ENCODE assay signal across 14 mouse cellular contexts in the genomic region with DNA sequence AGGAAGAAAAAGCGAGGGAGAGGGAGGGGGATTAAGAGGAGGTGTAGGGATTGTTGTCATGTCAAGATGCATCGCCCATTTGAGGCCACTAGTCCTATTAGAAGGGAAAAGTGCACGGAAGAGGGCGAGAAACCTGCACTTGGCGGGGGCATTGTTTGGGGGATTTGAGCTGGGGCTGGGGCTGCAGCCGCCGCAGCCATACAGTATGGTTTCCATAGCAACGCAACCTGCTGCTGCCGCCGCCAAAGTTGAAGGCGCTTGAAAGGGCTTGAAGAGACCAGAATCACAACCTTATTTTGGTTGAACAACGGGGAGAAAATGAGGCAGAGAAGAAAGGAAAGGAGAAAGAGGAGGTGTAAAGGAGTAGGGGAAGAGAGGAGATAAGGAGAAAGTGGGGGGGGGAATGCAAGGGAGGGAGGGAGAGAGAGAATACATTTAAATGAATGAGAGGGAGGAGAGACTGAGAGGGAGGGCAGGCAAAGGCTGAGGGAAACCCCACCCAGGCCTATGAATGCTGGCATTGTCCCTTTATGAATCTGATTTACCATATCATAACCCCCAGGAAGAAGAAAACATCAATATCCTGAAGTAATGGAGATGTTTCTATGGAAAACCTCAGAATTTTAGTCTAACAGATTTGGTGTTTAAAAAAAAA. TPM values are rescaled to one million over a fixed set of nuclear protein-coding genes. Genes with fewer than 3 reads are reported as not detected.
DNase-seq lines count a peak whose midpoint lies in the region; ATAC-seq and TF ChIP-seq lines count a peak whose summit lies in the region.
"Had no signal": no experiment of that assay in that cellular context is flagged by ENCODE, and none has a peak within 500 bp of the region (broad histone marks: within the 10 kb centered on the region; RNA-seq: fewer than 3 reads in every experiment).

No protein-coding gene starts in this region.

- peak overlapping the region; percentile 44 for H3K4me2 ChIP-seq in forebrain, embryonic 14.5 days (ENCODE audit: low read length)
- H3K4me2 ChIP-seq in limb, embryonic 12.5 days: peak overlapping the region; percentile 16; the same call in 1 of the 2 replicates
- H3K4me2 ChIP-seq in neural tube, embryonic 12.5 days (replicated peaks): peak overlapping the region; percentile 45

- no peak overlapping the region for H3K27ac ChIP-seq in cerebellum, adult 2 months (ENCODE audit: insufficient read depth, low read length)
- peak overlapping the region; percentile 5 for H3K27ac ChIP-seq in forebrain, embryonic 14.5 days (ENCODE audit: low read depth, low read length)
- H3K27ac ChIP-seq in limb, embryonic 12.5 days: no peak overlapping the region
- H3K27ac ChIP-seq in neural tube, embryonic 12.5 days: no peak overlapping the region
- no peak overlapping the region for H3K27ac ChIP-seq in gastrocnemius, adult 2 months

- H3K27me3 ChIP-seq in cerebellum, adult 2 months (ENCODE audit: control insufficient read depth, insufficient read depth, low read length): no peaks in the 10 kb centered on the region
- H3K27me3 ChIP-seq in forebrain, embryonic 14.5 days (replicated peaks; ENCODE audit: control insufficient read depth, insufficient read depth, low read length): peaks cover 69% of the 10 kb centered on the region
- H3K27me3 ChIP-seq in limb, embryonic 12.5 days: peaks cover 77% of the 10 kb centered on the region
- H3K27me3 ChIP-seq in neural tube, embryonic 12.5 days (replicated peaks): peaks cover 66% of the 10 kb centered on the region

- no peak overlapping the region for H3K9ac ChIP-seq in forebrain, embryonic 14.5 days (ENCODE audit: low read length)
- H3K9ac ChIP-seq in limb, embryonic 12.5 days (replicated peaks): no peak overlapping the region
- no peak overlapping the region for H3K9ac ChIP-seq in neural tube, embryonic 12.5 days

- no peaks in the 10 kb centered on the region for H3K36me3 ChIP-seq in forebrain, embryonic 14.5 days (ENCODE audit: control insufficient read depth, insufficient read depth, low read length)
- H3K36me3 ChIP-seq in limb, embryonic 12.5 days: no peaks in the 10 kb centered on the region
- no peaks in the 10 kb centered on the region for H3K36me3 ChIP-seq in neural tube, embryonic 12.5 days

- H3K9me3 ChIP-seq in forebrain, embryonic 14.5 days (replicated peaks; ENCODE audit: control insufficient read depth, low read length): no peaks in the 10 kb centered on the region
- no peaks in the 10 kb centered on the region for H3K9me3 ChIP-seq in limb, embryonic 12.5 days
- H3K9me3 ChIP-seq in neural tube, embryonic 12.5 days: no peaks in the 10 kb centered on the region

- peak; percentile 37 to 44 for DNase-seq in cerebellum, postnatal 14 days
- no peak for DNase-seq in cerebellum, adult 2 months
- peak; percentile 89 for DNase-seq in forebrain, embryonic 14.5 days (ENCODE audit: low spot score)
- no peak for DNase-seq in gastrocnemius, adult 2 months
- no peak for DNase-seq in frontal cortex, postnatal 25 days (ENCODE audit: low spot score in 2 of 2)
- no peak for DNase-seq in layer of hippocampus, adult 8-10 months (ENCODE audit: low spot score in 2 of 2)
- DNase-seq: cerebellum, postnatal 25 days; heart, postnatal 14 days; kidney, adult 9 months; lung, adult 2 months; thymus, postnatal 4 days had no signal

- TF ChIP-seq CTCF in cerebellum, adult 2 months (IDR thresholded peaks at IDR 0.05; ENCODE audit: borderline replicate concordance, insufficient read depth, low read depth, low read length): no peak
- no peak for TF ChIP-seq CTCF in gastrocnemius, adult 2 months (IDR thresholded peaks at IDR 0.05)

- TF ChIP-seq POLR2A in cerebellum, adult 2 months (IDR thresholded peaks at IDR 0.05; ENCODE audit: borderline replicate concordance, insufficient read depth, low read length): no peak

- no peaks in the 10 kb centered on the region for H3K4me1 ChIP-seq in cerebellum, adult 2 months (ENCODE audit: control insufficient read depth, insufficient read depth, low read length)
- peaks cover 3% of the 10 kb centered on the region; the same call in 1 of the 2 replicates for H3K4me1 ChIP-seq in forebrain, embryonic 14.5 days (ENCODE audit: control insufficient read depth, insufficient read depth, low read length)
- no peaks in the 10 kb centered on the region for H3K4me1 ChIP-seq in limb, embryonic 12.5 days (replicated peaks)
- H3K4me1 ChIP-seq in neural tube, embryonic 12.5 days: peaks cover 14% of the 10 kb centered on the region

- intact Hi-C loops in gastrocnemius, adult 2 months (cut with DNase I): no loop called here

- ATAC-seq in forebrain, embryonic 14.5 days: peak; percentile 83
- ATAC-seq in limb, embryonic 12.5 days (ENCODE audit: insufficient number of reproducible peaks, insufficient read depth, low FRiP score, low TSS enrichment, low read depth): no peak
- ATAC-seq in neural tube, embryonic 12.5 days (ENCODE audit: low FRiP score, low read depth): peak; percentile 80

- WGBS in cerebellum, adult 2 months: 46% methylated on average over 12 of the region's 12 CpGs
- 1% methylated on average over 12 of the region's 12 CpGs for WGBS in forebrain, embryonic 14.5 days
- under 1% methylated on average over 12 of the region's 12 CpGs for WGBS in limb, embryonic 12.5 days
- under 1% methylated on average over 12 of the region's 12 CpGs for WGBS in neural tube, embryonic 12.5 days

- no peak overlapping the region for H3K4me3 ChIP-seq in cerebellum, adult 2 months (replicated peaks; ENCODE audit: insufficient read depth, low read depth, low read length)
- peak overlapping the region; percentile 13; the same call in 1 of the 2 replicates for H3K4me3 ChIP-seq in forebrain, embryonic 14.5 days (ENCODE audit: low read depth, low read length)
- no peak overlapping the region for H3K4me3 ChIP-seq in limb, embryonic 12.5 days (replicated peaks)
- H3K4me3 ChIP-seq in neural tube, embryonic 12.5 days: no peak overlapping the region
- H3K4me3 ChIP-seq in gastrocnemius, adult 2 months: no peak overlapping the region

RNA-seq across cellular contexts. Expression of a gene that starts 48.5 kb away (rescaled TPM):
- polyA plus RNA-seq in cerebellum, adult 2 months (2012; rRNA removed): 1,121 and 1,289 TPM in 2 replicates
- polyA plus RNA-seq in forebrain, embryonic 14.5 days (2014; fragmentation: Nextera tagmentation; extraction: Ambion mirVana): 14.4 and 14.8 TPM in 2 replicates
- polyA plus RNA-seq in limb, embryonic 12.5 days (2016; fragmentation: Nextera tagmentation; extraction: Ambion mirVana): 0.13 and 0.20 TPM in 2 replicates
- 19.0 and 19.9 TPM in 2 replicates for polyA plus RNA-seq in neural tube, embryonic 12.5 days (2016; fragmentation: Nextera tagmentation; extraction: Ambion mirVana)
- 1 to 10 TPM in 1 of 2 experiments, under 1 TPM in 1; 0.81 to 1.4 TPM for total RNA-seq in gastrocnemius, adult 2 months (2021)
- total RNA-seq in layer of hippocampus, adult 8-10 months (2022): 10 to 100 TPM in 3 of 4 experiments, 1 to 10 TPM in 1; 9.9 to 13.1 (median 11.2) TPM
- total RNA-seq: granulocyte monocyte progenitor cell, adult 5-6 weeks; heart, postnatal 14 days had no signal

RNA-seq across cellular contexts. Expression of a gene that starts 51.9 kb away (rescaled TPM):
- 37.4 and 45.3 TPM in 2 replicates for polyA plus RNA-seq in cerebellum, adult 2 months (2012; rRNA removed)
- polyA plus RNA-seq in forebrain, embryonic 14.5 days (2014; fragmentation: Nextera tagmentation; extraction: Ambion mirVana): 45.1 and 56.3 TPM in 2 replicates
- 0.73 and 0.74 TPM in 2 replicates for polyA plus RNA-seq in limb, embryonic 12.5 days (2016; fragmentation: Nextera tagmentation; extraction: Ambion mirVana)
- 62.8 and 66.6 TPM in 2 replicates for polyA plus RNA-seq in neural tube, embryonic 12.5 days (2016; fragmentation: Nextera tagmentation; extraction: Ambion mirVana)
- total RNA-seq in gastrocnemius, adult 2 months (2021): not detected
- total RNA-seq in layer of hippocampus, adult 8-10 months (2022): 1 to 10 TPM; 2.7 to 4.8 (median 3.5) TPM
- total RNA-seq: granulocyte monocyte progenitor cell, adult 5-6 weeks; heart, postnatal 14 days had no signal
- polyA plus RNA-seq: lung, adult 2 months had no signal

Comparison
In these comparisons a context has a peak if more than half of its experiments do, and no peak if none do; other contexts are left out.
1. DNase-seq: peak in cerebellum, postnatal 14 days (2 of 2) and forebrain, embryonic 14.5 days (single experiment); none in cerebellum, adult 2 months (0 of 2), gastrocnemius, adult 2 months (single experiment), frontal cortex, postnatal 25 days (0 of 2) and layer of hippocampus, adult 8-10 months (0 of 2).
2. RNA of a gene that starts 48.5 kb away (polyA plus RNA-seq): 1,121 to 1,289 TPM in cerebellum, adult 2 months; 19.0 to 19.9 TPM in neural tube, embryonic 12.5 days, 14.4 to 14.8 TPM in forebrain, embryonic 14.5 days and 0.13 to 0.20 TPM in limb, embryonic 12.5 days; every median in the first group is over 10 times any median in the second.
3. RNA of a gene that starts 51.9 kb away (polyA plus RNA-seq): 62.8 to 66.6 TPM in neural tube, embryonic 12.5 days, 45.1 to 56.3 TPM in forebrain, embryonic 14.5 days and 37.4 to 45.3 TPM in cerebellum, adult 2 months; 0.73 to 0.74 TPM in limb, embryonic 12.5 days; every median in the first group is over 10 times any median in the second.
4. Peak in every context shown above with its lines, with median percentiles within 50 percentile points of each other: H3K4me2 ChIP-seq.